Mouse (Mus musculus): ENCODE data around the gene Wdr60. TPM values are rescaled to one million over a fixed set of nuclear protein-coding genes. Genes with fewer than 3 reads are reported as not detected.

The Wdr60 gene
- polyA plus RNA-seq, 3 experiments from 2014 or later = 1.2 to 1.9 TPM; not detected in 1

DNA sequence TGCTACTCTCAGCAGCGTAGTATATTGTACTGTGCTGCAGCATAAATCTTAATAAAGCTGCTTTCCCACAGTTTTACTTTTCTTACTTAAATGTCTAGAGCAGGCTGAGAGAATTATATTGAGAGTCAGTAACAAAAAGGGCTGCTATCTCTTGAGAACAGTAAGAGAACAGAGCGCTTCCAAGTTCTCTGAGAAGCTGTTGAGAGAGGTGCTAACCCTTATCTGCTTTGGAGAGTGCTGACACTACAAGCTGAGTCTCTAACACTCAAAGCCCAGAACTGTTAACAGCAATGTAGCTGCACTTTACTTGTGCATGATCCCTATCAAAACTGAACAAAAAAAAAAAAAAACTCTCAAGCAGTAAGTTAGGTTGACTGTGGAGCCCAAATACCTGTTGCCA, 2.5 kb upstream of the Wdr60 start:
- no peak for ATAC-seq

DNA sequence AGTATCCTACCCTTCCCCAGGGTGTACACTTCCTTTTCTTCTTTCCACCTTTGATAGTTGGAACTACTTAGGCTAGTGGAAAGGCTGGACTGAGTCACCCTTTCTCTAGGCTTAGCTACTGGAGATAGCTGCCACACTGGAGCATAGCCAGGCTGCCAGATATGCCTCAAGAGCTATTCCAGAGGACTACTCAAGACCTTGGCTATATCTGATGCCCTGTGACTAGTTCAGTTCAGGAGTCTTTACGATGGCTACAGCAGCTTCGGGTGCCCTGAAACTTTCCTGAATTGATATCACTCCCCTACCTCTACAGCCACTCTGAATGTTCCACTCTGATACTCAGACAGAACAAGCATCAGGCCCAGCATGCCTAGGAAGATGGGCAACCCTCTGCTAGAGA, 1.9 kb upstream of the Wdr60 start:
- no peak for ATAC-seq

DNA sequence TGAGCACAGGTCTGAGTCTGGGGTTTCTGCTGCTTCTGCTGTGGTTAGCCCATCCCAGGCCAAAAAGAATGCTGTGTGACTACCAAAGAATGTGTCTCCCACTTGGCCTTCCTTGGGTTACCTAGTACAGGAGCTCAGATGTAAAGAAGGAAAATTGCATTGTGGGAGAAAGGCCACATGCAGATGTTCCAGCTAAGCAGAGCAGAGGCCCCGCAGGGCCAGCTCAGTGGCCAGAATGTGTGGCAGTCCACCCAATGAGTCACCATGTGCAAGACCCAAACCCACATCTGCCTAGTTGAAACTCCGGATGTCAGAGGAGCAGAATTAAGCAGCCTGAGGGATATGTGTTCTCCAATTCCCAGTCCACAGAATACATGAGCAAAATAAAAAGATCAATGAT, 4.5 kb downstream of the Wdr60 start:
- ATAC-seq = no peak

DNA sequence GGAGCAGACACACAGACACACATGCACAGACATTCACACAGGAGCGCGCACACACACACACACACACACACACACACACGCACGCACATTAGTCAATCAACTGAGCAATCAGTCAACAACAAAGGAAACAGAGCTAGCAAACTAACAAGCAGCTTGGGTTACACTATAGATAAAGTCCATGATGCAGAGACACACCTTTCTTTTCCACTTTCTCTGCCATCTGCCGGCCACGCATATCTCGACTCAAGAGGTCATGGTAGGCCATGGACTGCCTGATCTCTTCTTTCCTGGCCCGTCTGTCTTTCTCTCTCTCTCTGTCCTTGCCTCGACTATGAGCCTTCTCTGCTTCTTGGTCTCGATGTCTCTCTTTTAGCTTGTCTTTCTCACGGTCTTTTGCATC, 7.2 kb downstream of the Wdr60 start:
- ATAC-seq = no peak

DNA sequence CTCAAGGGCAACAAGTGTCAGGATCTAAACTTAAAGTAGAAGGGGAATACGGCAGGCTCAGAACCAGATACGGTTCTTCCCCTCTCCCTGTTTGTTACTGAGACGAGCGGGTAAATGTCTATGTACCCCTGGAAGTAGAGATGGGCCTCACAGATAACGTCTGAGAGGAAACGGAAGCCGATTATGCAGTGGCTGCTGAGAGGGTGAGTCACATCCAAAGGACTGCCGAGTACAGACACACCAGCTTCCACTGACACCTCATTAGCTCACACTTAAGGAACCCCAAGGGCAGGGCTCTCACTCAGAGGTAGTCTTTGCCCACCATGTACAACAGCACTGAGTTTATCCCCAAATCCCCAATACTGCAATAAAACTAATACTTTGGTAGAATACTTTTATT, 8.2 kb downstream of the Wdr60 start:
- peak; percentile 99 for ATAC-seq

DNA sequence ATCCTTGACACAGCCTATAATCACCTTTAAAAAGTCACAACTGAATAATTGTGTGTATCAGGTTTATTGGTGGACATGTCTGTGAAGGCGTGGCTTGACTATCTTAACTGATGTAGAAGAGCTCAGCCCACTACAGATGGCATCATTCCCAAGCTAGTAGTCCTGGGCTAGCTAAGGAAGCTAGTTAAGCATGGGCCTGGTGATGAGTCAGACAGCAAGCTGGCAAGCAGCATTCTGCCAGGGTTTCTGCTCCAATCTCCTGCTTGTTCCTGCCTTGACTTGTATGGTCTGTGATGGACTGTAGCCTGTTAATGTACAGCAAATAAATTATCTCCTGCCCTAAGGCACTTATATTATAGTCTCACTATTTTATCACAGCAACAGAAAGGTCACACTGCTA, 18.2 kb downstream of the Wdr60 start:
- ATAC-seq = no peak

DNA sequence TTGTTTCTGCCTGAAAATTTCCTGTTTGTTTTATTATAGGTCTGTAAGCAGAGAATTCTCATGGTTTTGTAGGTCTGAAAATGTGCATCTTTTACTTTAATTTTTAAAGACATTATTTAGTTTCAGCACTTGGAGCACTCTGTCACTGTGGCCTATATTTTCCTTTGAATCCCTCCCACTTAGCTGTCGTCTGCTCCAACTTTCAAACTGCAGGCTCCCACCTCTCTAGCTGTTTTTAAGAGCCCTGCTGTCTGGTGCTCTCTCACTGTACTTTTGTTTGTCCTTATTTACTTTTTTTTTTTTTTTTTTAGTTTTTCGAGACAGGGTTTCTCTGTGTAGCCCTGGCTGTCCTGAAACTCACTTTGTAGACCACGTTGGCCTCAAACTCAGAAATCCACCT, 24.0 kb downstream of the Wdr60 start:
- ATAC-seq = no peak

DNA sequence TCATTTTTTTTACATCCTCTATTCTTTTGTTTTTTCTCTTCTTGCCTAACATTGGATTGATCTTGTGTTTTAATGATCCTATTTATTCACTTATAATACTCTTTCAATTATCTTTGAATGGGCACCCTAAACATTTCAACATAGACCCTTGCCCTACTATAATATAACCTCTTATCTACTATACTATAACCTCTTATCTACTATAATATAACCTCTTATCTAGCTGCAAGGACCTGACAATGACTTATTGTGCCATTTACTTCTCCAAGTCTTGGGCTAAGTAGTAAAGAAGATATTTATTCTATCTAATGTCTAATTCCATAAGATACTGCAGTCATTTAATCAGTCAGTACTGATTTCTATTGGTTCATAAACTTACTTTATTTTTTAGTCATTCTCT, 24.5 kb downstream of the Wdr60 start:
- no peak for ATAC-seq

DNA sequence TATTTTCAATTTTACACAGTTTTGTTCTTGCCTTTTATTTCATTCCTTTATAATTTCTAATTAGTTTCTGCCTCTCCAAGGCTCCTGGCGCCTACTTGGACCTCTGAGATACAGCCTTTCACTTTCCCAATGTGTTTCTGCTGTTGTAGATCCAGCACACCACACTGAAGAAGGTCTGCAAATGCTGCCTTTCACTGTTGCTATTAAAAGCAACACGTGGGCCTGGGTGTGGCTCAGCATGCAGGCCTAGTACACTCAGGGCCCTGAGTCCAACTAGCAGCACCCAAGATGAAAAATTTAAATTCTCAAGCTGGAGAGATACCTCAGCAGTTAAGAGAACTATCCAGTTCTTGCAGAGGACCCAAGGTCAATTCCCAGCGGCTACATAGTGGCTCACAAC, 26.2 kb downstream of the Wdr60 start:
- ATAC-seq = no peak

DNA sequence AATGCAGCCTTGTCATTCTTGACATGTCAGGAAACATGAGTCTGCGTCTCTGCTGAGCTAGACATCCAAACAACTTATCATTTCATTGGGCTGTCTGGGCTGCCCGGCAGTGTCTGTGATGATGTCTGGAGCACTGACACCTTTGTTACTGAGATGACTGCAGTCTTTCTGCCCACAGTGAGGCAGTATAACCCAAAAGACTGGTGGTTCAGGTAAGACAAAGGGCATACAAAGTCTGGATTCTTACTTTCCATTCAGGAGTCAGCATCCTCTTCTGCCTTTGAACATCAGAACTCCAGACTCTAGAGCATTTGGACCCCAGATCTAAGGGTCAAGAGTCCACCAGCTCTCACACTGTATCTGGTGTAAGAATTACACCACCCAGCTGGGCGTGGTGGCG, 27.5 kb downstream of the Wdr60 start:
- peak; percentile 54 for ATAC-seq

DNA sequence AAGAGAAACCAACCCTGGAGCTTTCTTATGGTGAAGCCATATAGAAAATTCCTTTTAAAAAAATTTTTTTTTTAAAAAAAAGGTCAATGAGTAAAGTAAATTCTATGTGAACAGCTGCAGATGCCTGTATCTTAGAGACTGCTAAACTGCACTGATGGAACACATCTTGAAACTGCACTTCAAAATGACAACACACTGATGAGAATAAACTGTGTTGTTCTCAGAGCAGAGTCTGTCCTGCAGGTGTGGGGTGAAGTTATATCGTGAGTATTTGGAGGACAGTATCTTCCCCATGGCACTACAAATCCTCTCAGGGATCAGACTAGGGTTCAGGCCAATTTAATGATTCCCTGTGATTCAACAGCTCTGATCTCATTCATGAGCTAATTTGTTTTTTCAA, 30.8 kb downstream of the Wdr60 start:
- no peak for ATAC-seq

DNA sequence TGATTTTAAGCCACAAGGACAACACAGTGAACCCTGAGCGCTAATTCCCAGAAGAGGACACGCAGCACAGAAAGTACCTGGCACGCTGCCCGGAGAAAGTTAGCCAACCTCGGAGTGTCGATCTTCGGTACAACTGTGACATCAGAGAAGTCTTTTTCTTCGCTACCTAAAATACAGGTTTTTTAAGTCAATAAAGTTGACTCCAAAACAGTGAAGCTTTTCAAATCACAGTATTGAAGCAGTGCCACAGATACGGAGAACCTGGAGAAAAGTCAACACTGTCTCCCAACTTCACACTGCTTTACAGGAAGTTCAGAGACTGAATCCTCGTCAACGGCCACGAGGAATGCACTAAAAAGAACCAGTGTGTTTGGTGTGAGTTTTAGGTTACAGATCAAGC, 31.2 kb downstream of the Wdr60 start:
- ATAC-seq = no peak

DNA sequence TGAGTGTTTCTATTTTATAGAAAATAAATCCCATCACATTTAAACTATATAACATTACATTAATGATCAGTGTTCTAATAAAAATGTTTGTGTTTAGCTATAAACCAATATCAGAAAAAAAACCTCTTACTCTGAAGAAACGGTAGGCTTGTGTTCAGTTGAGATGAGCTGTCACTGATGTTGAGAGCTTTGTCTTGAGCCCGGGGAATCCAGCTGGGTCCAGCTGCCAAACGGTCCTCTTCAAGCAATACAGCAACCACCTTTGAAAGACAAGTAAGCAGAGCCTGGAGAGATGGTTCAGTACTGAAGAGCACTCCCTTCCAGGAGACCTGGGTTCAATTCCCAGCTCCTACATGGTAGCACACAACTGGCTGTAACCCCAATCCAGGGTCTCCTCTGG, 33.4 kb downstream of the Wdr60 start:
- ATAC-seq = no peak

DNA sequence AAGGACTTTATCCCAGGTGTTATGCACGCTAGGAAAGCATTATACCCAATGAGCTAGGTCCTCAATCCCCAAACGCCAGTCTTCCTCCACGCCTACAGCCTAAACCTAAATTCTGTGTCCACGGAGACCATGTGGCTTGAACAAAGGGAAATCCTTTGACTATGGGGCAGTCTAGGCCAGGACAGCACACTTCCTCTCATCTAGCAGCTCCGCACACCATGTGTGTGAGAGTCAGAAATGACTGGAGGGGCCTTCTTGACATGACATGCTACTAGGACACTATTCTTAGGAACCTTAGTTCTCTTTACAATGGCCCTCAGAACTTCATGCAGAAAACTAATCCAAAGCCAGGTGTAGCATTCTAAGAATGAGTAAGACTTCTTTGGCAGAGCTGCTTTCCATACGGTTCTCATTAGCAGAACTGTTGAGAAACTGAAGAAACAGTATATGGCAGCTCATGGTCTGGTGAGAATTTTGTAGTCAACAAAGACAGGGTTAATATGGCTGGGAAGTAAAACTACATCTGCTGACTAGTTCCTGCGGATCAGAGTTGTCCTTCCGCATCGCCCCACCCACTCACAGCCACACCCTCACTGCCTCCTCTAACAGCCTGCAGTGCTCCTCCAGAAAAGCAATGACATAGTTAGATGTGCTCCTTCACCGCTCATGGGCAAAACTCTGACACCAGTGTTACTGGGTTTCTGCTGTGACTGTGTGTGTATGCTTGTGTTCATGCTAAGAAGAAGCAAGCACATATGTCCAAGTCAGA, 36.3 kb downstream of the Wdr60 start:
- ATAC-seq = no peak

DNA sequence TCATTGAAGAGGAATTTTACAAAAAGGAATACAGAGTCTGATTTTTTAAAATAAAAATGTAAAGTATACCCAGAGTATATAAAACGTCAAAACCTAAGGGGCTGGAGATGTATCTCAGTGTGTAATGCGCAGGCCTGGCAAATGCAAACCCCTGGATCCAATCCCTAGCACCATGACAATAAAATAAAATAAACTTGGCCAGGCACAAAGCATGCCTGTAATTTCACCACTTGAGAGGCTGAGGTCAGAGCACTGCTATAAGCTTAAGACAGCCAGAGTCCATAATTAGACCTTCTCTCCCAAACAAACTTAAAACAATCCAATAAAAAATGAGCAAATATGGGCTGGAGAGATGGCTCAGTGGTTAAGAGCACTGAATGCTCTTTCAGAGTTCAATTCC, 39.7 kb downstream of the Wdr60 start:
- ATAC-seq = no peak

DNA sequence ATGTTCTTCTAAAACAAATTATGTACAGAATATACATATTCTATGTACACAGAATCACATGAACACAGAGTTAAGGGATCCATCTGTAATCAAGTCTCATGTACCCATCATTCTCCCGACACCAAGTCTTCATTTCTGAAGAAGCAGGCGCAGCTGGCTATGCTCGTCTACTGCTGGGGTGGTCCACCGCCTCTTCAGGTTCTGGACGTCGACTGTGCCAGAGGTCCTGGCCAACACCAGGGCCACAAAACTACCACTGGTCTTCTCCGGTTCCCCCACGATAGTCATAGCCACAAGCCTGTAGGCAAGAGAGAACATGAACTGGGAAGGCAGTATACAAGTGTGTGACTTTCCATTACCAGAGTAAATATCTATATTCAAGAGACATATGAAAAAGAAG, 55.3 kb downstream of the Wdr60 start:
- ATAC-seq = no peak

DNA sequence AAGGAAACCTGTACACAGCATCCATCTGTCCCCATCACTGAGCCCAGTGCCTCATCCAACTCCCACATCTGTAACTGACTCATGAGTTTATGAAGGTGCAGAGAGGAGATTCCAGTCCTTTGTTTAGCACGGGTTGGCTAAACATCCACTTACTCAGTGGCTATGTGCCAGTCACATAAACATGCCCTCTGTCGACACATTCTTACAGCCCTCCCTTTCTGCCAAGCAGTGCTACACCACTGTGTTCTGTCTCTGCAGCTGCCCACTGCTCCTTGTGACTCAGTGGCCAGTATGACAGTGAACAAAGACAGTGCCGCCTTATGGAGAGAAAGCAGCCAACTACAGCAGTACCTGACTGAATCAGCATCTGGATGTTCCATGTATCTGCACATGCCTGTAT, 57.1 kb downstream of the Wdr60 start:
- no peak for ATAC-seq

DNA sequence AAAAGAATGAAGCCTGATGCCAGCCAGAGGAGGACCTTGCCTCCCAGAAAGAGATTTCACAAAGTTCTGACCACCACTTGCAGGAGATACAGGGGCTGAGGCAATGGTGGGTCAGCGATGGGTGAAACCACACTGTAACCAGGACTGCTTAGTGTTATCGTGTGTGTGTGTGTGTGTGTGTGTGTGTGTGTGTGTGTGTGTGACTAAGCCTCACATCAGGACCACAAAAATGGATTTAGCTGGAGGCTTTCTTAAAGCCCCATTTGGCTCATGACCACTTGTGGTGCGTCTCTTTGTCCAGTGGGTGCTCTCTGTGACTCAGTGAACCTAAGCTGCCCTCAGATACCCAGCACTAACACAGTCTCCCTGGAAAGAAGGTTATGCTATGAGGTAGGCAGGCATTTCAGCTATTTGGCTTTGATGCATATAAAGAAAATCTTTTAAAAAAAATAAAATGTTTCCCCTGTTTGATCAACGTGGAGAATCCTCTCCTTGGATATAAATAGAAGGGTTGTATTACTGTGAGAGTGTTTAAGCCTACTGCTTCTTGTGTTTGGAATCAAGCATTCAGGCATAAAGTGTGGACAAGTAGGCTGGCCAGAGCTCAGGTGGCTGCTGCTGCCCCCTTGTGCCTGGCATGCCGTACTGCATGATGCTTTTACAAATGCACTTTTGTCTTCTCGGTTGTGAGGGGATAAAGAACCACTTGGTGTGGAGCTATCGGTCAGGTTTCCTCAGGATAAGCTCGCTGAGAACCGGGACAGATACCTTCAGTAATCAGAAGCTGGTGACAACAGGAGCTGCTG, 60.4 kb downstream of the Wdr60 start:
- peak; percentile 82 for ATAC-seq

DNA sequence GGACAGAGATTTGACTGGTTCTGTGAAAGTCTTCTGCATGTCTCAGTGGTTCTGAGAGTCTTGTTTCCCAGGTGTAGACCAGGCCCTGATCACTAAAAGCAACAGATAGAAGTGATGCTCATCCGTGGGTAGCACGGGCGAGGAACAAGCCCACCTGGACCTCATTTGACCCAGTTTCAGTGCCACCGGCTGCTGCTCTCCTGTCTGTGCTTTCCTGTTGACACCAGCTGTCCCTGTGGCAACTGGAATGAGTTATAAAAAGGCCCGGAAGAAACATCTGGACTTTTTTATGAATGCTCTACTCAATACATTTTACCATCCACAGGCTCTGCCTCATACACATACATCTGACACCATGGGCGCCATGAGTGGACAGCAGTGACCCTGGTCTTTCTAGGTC, 64.0 kb downstream of the Wdr60 start:
- no peak for ATAC-seq

DNA sequence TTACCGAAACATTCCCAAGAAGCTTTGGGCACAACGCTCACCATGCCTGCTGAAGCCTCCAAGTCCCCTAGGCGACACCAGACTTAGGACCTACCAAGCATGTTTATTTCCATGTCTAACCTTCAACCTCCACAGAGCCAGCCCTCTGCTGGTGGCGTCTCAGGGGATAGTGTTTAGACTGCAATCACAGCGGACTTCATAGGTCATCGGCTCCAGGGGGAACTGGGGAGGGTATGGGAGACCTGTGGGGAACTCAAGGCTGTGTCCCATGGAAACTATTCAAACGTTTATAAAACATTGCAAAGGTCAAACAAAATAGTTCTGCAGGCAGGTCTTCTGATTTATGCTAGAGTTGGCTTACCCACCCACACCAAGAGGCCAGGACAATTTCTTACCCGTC, 66.6 kb downstream of the Wdr60 start:
- no peak for ATAC-seq

DNA sequence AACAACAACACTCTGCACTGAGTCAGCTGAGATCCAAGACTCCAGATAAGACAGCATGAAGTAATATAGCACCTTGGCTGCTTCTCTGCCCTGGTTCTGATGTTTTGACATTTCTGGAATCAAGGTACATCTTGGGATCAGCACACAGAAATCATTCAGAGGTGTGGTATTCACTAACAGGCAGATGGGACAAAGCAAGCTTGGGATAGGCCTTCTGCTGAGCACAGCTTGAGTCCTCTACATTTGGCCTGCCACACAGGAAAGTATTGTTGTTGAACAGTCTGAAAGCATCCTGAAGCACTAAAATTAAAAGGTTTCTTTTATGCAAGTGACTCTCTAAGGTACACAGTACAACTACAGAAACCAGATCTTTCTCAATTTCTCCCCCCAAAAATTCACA, 68.2 kb downstream of the Wdr60 start:
- no peak for ATAC-seq

DNA sequence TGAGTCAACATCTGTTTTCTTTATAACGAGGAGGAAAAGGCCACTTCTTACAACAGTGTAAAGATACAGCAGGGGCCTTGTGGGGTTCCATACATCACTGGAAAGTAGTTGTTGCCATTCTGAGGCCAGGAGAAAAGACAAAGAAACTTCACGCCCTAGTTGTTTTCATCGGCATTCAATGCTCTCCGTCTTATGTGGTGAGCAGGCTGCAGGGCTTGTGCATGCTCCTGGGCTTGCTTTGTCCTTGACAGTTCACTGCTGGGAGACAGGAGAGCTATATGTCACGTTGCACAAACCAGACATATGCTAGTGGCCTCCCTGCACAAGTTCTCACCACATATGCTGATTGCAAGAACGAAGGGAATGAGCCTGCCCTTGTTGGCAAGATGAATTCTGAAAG, 68.9 kb downstream of the Wdr60 start:
- no peak for ATAC-seq

DNA sequence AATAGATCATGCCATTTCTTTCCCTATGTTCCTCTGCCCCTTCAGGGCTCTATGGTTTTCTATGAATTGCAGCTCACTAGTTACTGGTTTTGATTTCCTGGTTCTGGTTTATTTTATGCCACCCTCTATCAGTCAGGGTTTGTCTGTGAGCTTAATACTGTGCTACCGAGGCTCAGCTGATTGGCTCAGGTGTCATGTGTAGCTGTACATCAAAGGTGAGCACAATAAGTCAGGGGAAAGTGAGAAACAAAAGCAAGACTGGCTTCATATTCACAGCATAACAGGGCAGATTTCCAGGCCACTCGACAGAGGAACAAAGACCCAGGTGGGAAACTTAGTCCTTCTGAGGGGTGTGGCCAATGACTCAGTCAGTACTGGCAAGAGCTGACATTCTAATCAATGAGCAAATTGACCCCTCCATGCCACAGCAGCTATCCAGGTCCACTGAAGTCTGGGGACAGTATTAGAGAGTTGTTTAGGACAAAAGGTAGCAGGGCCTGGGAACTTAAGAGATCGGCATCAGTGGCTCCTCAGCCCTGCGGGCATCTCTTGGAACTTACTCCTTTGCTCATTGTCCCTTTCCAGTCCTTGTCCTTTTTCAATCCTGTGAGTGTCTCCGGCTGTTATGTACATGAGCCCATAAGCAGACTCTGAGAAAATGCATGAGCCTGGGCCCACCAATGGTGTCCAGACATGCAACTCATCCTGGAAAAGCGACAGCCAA, 79.4 kb downstream of the Wdr60 start:
- no peak for ATAC-seq

DNA sequence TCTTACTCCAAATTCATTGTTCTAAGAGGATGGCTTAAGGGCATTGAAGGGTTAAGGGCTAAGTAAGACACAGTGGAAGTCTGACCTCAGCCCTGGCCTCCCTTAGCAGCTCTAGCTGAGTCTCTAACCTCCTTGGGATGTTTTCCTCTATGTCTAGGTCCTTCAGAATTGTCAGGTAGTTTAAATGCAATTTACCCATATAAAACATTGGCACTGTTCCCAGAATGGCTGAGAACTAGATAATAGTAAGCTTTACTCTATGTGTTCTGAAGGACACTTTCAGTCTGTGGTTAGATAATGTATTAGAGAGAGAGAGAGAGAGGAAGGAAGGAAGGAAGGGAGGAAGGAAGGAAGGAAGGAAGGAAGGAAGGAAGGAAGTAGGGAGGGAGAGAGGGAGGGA, 80.4 kb downstream of the Wdr60 start:
- no peak for ATAC-seq

Data from inflammation-experienced regulatory T-cells, adult 6 months (primary cell).